Mouse (Mus musculus) limb, embryonic 10.5 days (tissue): ENCODE results near the gene Adssl1. TPM values are rescaled to one million over a fixed set of nuclear protein-coding genes. Genes with fewer than 3 reads are reported as not detected.

Source experiments
- DNase-seq: peaks from one replicate; pipeline ENCODE4 v3.0.0-alpha.2; 2017; ENCODE audit warnings: low spot score
- H3K27ac ChIP-seq: fragments of 300-500 bp; sonication (generic); 2 replicates; pipeline ENCODE4 v1.5.1; 2016; ENCODE audit warnings: mild to moderate bottlenecking
- H3K27me3 ChIP-seq: fragments of 300-500 bp; sonication (generic); 2 replicates; pipeline ENCODE4 v1.6.1; 2016; ENCODE audit warnings: low read depth, mild to moderate bottlenecking; ENCODE audit not compliant: poor library complexity, severe bottlenecking
- H3K36me3 ChIP-seq: fragments of 300-500 bp; sonication (generic); 2 replicates; pipeline ENCODE4 v1.6.1; 2016; ENCODE audit warnings: mild to moderate bottlenecking, moderate library complexity
- H3K4me1 ChIP-seq: fragments of 300-500 bp; sonication (generic); 2 replicates; pipeline ENCODE4 v1.6.1; 2016
- H3K4me3 ChIP-seq: fragments of 300-500 bp; sonication (generic); 2 replicates; pipeline ENCODE4 v1.5.1; 2016; ENCODE audit warnings: mild to moderate bottlenecking, moderate library complexity
- H3K9me3 ChIP-seq: fragments of 300-500 bp; sonication (generic); replicated peaks from 2 replicates; pipeline ENCODE4 v1.6.1; 2016; ENCODE audit warnings: mild to moderate bottlenecking
- WGBS: fragments of 180-500 bp; shearing (Covaris S2); methylation state at CpG from one replicate; pipeline ENCODE4 v1.1.7; 2016; 5-methylcytosine and 5-hydroxymethylcytosine counted together
- polyA plus RNA-seq: library from polyadenylated mRNA; unstranded; fragments of >200 nt; fragmentation: Nextera tagmentation; extraction: Ambion mirVana; gene quantifications from 2 replicates; pipeline ENCODE4 v1.2.1, GENCODE M21; 2016

The Adssl1 gene
- polyA plus RNA-seq, 1 experiment from 2014 or later = 3.0 TPM

GRCm38 (mm10) chr12:112587125-112588124 lies 32.4 kb upstream of the Adssl1 start:
- Histone ChIP-seq H3K27me3 (peaks cover 58% of the 10 kb centered on the region), H3K4me3 (0 out of 2 replicates have a peak overlapping the region, but pooled peaks have one; percentile 64), H3K27ac (no peak overlapping the region), H3K36me3 (no peaks in the 10 kb centered on the region), H3K4me1 (peaks cover 35% of the 10 kb centered on the region), H3K9me3 (no peaks in the 10 kb centered on the region)
- DNase-seq = no peak
- WGBS = 64% methylated on average over 14 of the region's 14 CpGs

GRCm38 (mm10) chr12:112588426-112589256 lies 31.2 kb upstream of the Adssl1 start, which contains the start of gene Inf2:
Gene Inf2 (plus strand): TSS chr12:112588784.
- peak within 1 kb of the TSS; percentile 75 for H3K27ac ChIP-seq
- H3K4me1 ChIP-seq = peaks cover 42% of the 10 kb centered on the region
- under 1% methylated on average over 60 of the region's 60 CpGs for WGBS
- peaks cover 58% of the 10 kb centered on the region for H3K27me3 ChIP-seq
- peak; percentile 88 for DNase-seq
- H3K36me3 ChIP-seq = no peaks in the 10 kb centered on the region
- no peaks in the 10 kb centered on the region for H3K9me3 ChIP-seq
- peak within 1 kb of the TSS; percentile 64 for H3K4me3 ChIP-seq

GRCm38 (mm10) chr12:112589491-112590191 lies 30.2 kb upstream of the Adssl1 start:
- Histone ChIP-seq H3K9me3 (no peaks in the 10 kb centered on the region), H3K4me3 (peak overlapping the region; percentile 64), H3K4me1 (peaks cover 52% of the 10 kb centered on the region), H3K27me3 (peaks cover 58% of the 10 kb centered on the region), H3K27ac (no peak overlapping the region), H3K36me3 (no peaks in the 10 kb centered on the region)
- WGBS = 62% methylated on average over 8 of the region's 8 CpGs
- no peak for DNase-seq

- 62% methylated on average over 8 of the region's 8 CpGs for WGBS
- Histone ChIP-seq H3K27ac (no peak overlapping the region), H3K4me1 (peaks cover 61% of the 10 kb centered on the region), H3K27me3 (peaks cover 55% of the 10 kb centered on the region), H3K36me3 (no peaks in the 10 kb centered on the region), H3K9me3 (no peaks in the 10 kb centered on the region), H3K4me3 (no peak overlapping the region)
- DNase-seq = no peak
Measured at GRCm38 (mm10) chr12:112590566-112591239, 29.1 kb upstream of the Adssl1 start.

- H3K27me3 ChIP-seq = peaks cover 49% of the 10 kb centered on the region
- no peaks in the 10 kb centered on the region for H3K36me3 ChIP-seq
- no peak overlapping the region for H3K4me3 ChIP-seq
- 91% methylated on average over 5 of the region's 5 CpGs for WGBS
- H3K4me1 ChIP-seq = peaks cover 61% of the 10 kb centered on the region
- no peak overlapping the region for H3K27ac ChIP-seq
- no peak for DNase-seq
- H3K9me3 ChIP-seq = no peaks in the 10 kb centered on the region
Measured at GRCm38 (mm10) chr12:112591240-112591639, 28.6 kb upstream of the Adssl1 start.

GRCm38 (mm10) chr12:112591730-112592129 lies 28.1 kb upstream of the Adssl1 start:
- H3K4me3 ChIP-seq = no peak overlapping the region
- H3K36me3 ChIP-seq = no peaks in the 10 kb centered on the region
- no peaks in the 10 kb centered on the region for H3K9me3 ChIP-seq
- no peak overlapping the region for H3K27ac ChIP-seq
- peaks cover 66% of the 10 kb centered on the region for H3K4me1 ChIP-seq
- peaks cover 44% of the 10 kb centered on the region for H3K27me3 ChIP-seq
- DNase-seq = no peak
- WGBS = 86% methylated on average over 3 of the region's 3 CpGs

- no peak for DNase-seq
- H3K4me1 ChIP-seq = peaks cover 59% of the 10 kb centered on the region
Measured at GRCm38 (mm10) chr12:112592985-112593734, 26.7 kb upstream of the Adssl1 start.

GRCm38 (mm10) chr12:112593951-112594915 lies 25.6 kb upstream of the Adssl1 start:
- 78% methylated on average over 16 of the region's 16 CpGs for WGBS
- H3K4me3 ChIP-seq = no peak overlapping the region
- H3K27ac ChIP-seq = peak overlapping the region; percentile 47
- DNase-seq = no peak
- H3K36me3 ChIP-seq = no peaks in the 10 kb centered on the region
- peaks cover 19% of the 10 kb centered on the region for H3K27me3 ChIP-seq
- peaks cover 59% of the 10 kb centered on the region for H3K4me1 ChIP-seq
- H3K9me3 ChIP-seq = no peaks in the 10 kb centered on the region

More at GRCm38 (mm10) chr12:112592985-112593734, 26.7 kb upstream of the Adssl1 start:
- WGBS = 81% methylated on average over 21 of the region's 21 CpGs
- H3K27me3 ChIP-seq = peaks cover 30% of the 10 kb centered on the region
- H3K27ac ChIP-seq = no peak overlapping the region
- no peaks in the 10 kb centered on the region for H3K9me3 ChIP-seq
- no peaks in the 10 kb centered on the region for H3K36me3 ChIP-seq
- no peak overlapping the region for H3K4me3 ChIP-seq

GRCm38 (mm10) chr12:112594989-112595388 lies 24.9 kb upstream of the Adssl1 start:
- H3K27me3 ChIP-seq = peaks cover 12% of the 10 kb centered on the region
- H3K27ac ChIP-seq = peak overlapping the region; percentile 47
- no peak for DNase-seq
- 62% methylated on average over 4 of the region's 4 CpGs for WGBS
- no peak overlapping the region for H3K4me3 ChIP-seq
- H3K4me1 ChIP-seq = peaks cover 54% of the 10 kb centered on the region
- no peaks in the 10 kb centered on the region for H3K9me3 ChIP-seq
- H3K36me3 ChIP-seq = no peaks in the 10 kb centered on the region

GRCm38 (mm10) chr12:112595626-112596025 lies 24.2 kb upstream of the Adssl1 start:
- Histone ChIP-seq H3K27ac (no peak overlapping the region), H3K36me3 (no peaks in the 10 kb centered on the region), H3K27me3 (peaks cover 5% of the 10 kb centered on the region), H3K9me3 (no peaks in the 10 kb centered on the region), H3K4me3 (no peak overlapping the region), H3K4me1 (peaks cover 48% of the 10 kb centered on the region)
- WGBS = 79% methylated on average over 4 of the region's 4 CpGs
- no peak for DNase-seq
